Mouse (Mus musculus): ENCODE data around the gene Zc2hc1b. TPM values are rescaled to one million over a fixed set of nuclear protein-coding genes. Genes with fewer than 3 reads are reported as not detected.

Gene Zc2hc1b
- 11.6 TPM for polyA plus RNA-seq (2014; fragmentation: Illumina TruSeq; extraction: RNeasy Lipid Tissue Mini Kit (QIAGEN cat#74804); ENCODE audit: low read depth, low replicate concordance)

DNA sequence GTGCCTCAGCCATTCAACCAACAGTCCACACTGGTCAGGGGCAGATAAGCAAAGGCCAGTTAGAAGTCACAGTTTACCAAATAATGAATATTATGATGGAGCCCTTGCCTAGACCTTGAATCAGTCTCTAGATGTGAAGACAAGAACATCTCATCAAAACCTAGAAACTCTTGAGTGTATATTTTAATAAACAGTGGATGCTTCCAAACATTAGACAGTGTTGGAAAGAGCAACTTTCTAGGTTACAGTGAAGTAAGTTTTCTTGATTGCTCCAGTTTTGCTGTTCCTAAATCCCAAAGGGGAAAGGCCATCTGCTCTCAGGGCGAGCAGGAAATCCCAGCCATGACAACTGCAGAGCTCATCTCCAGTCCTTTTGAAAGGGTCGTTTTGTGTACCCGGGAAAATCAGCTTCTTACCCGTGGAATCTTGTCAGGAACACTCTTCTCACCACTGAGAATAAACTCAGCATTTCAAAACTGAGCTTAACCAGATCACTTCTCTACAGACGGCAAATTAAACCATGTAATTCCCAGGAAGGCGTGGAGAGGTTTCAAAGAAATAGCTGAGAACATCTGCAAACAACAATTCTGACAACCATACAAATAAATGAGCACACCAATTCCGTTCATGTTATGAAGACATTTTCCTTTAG lies at the start of gene Zc2hc1b:
Zc2hc1b (minus strand) TSS at position 51 of the 652 bp plus-strand sequence.

DNA sequence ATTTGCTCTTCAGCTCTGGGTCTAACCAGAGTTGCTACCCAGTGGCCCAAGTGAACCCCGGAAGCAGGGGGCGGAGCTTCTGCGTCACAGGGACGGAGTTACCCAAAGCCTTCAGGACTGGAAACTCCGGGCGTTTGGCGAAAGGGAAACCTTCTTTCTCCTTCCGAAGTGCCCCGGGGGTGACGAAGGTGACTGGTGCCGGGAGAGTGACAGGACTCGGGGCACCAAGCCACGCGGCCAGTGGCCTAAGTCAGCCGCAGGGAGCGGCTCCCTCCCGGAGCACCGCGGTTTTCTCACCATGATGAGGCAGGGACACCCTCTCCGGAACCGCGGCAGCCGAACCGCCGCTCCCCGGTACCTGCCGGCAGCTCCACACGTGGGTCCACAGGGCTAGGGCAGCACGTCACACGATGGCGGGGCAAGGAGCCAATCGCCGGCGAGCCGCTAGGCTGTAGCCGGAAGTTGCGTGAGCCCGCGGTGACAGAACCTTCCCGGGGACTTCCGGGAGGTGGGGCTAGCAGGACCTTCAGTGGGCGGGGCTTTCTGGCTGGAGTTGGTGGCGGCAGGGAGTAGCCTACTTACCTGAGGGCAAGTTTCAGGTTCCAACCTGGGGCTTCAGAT lies 15.0 kb upstream of the Zc2hc1b start, which contains the start of gene Ltv1:
Ltv1 (minus strand) TSS at position 438 of the 621 bp plus-strand sequence.

Other genes with a start within 250 kb of the Zc2hc1b start
- 0.22 TPM for gene Stx11, start 213.7 kb downstream of the Zc2hc1b start, polyA plus RNA-seq (2014; fragmentation: Illumina TruSeq; extraction: RNeasy Lipid Tissue Mini Kit (QIAGEN cat#74804); ENCODE audit: low read depth, low replicate concordance)
- gene Sf3b5, start 172.7 kb downstream of the Zc2hc1b start, polyA plus RNA-seq (2014; fragmentation: Illumina TruSeq; extraction: RNeasy Lipid Tissue Mini Kit (QIAGEN cat#74804); ENCODE audit: low read depth, low replicate concordance), result not detected
- gene Plagl1, start 117.5 kb downstream of the Zc2hc1b start, polyA plus RNA-seq (2014; fragmentation: Illumina TruSeq; extraction: RNeasy Lipid Tissue Mini Kit (QIAGEN cat#74804); ENCODE audit: low read depth, low replicate concordance), result 8.1 TPM
- gene Ltv1, start 15.1 kb upstream of the Zc2hc1b start, polyA plus RNA-seq (2014; fragmentation: Illumina TruSeq; extraction: RNeasy Lipid Tissue Mini Kit (QIAGEN cat#74804); ENCODE audit: low read depth, low replicate concordance), result 64.6 TPM

All from testis, adult 10 weeks (tissue).